Mouse (Mus musculus) urinary bladder, postnatal 0 days (tissue): ENCODE measurements around the gene Olfr113. TPM values are rescaled to one million over a fixed set of nuclear protein-coding genes. Genes with fewer than 3 reads are reported as not detected.

Source experiments
- polyA plus RNA-seq: library from polyadenylated mRNA; unstranded; fragments of >200 nt; fragmentation: Nextera tagmentation; extraction: Ambion mirVana; gene quantifications from 2 replicates; pipeline ENCODE4 v1.2.1, GENCODE M21; 2015

Olfr113 gene
- not detected in 2 replicates for polyA plus RNA-seq

DNA sequence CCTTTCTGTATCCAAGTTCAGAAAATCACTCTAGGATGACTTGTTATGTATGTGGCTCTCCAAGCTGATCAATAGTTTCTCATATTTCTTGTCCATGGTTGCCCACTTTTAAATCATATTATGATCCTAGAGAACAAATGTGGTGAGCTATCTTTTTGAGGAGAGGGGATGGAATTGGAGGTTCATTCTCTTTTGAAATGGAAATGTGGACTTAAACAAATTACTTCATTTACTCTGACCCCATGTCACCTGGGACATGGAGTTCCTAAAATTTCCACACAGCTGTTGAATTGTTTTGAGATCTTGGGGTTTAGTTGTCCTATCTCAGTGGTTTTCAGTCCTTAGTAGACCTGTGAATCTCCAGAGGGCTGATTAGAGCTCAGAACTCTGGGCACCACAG is at the start of gene Olfr113:
Gene Olfr113 (minus strand): TSS at position 101 of the 400 bp plus-strand sequence.

GRCm38 (mm10) chr17:37627009-37627408 is 49.5 kb upstream of the Olfr113 start, which contains the start of the genes Olfr115 and Olfr116:
Olfr115 (minus strand) TSS chr17:37627109.
Olfr116 (minus strand) TSS chr17:37627199.

GRCm38 (mm10) chr17:37592643-37593042 is 15.2 kb upstream of the Olfr113 start, which contains the start of gene Olfr114:
Olfr114 (minus strand) TSS chr17:37592743.

DNA sequence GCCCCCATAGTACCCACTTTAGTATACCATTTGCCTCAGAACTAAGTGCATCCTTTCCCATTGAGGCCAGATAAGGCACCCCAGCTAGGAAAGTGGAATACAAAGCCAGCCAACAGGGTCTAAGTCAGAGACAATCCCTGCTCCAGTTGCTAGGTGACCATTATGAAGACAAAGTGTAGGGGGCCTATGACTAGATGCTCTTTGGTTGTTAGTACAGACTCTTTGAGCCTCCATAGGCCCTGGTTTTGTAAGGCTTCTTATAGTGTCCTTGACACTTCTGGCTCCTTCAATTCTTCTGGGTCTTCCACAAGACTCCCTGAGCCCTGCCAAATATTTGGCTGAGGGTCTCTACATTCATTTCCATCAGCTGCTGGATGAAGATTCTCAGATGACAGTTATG is 8.1 kb downstream of the Olfr113 start, which contains the start of gene Olfr112:
Gene Olfr112 (minus strand): TSS at position 101 of the 400 bp plus-strand sequence.

Other genes starting within 250 kb of the Olfr113 start
- gene Olfr103, start 238.0 kb downstream of the Olfr113 start, polyA plus RNA-seq: not detected in 2 replicates
- gene Olfr104-ps, start 218.1 kb downstream of the Olfr113 start, polyA plus RNA-seq: not detected in 2 replicates
- not detected in 2 replicates for gene Olfr105-ps, start 198.6 kb downstream of the Olfr113 start, polyA plus RNA-seq
- gene Olfr106-ps, start 187.3 kb downstream of the Olfr113 start, polyA plus RNA-seq: not detected in 2 replicates
- not detected in 2 replicates for gene Olfr107, start 178.4 kb downstream of the Olfr113 start, polyA plus RNA-seq
- gene Olfr108, start 132.2 kb downstream of the Olfr113 start, polyA plus RNA-seq: not detected in 2 replicates
- not detected in 2 replicates for gene Olfr109, start 118.7 kb downstream of the Olfr113 start, polyA plus RNA-seq
- not detected in 2 replicates for gene H2-M2, start 94.1 kb downstream of the Olfr113 start, polyA plus RNA-seq
- not detected in 2 replicates for gene Olfr110, start 85.2 kb downstream of the Olfr113 start, polyA plus RNA-seq
- gene Olfr111, start 69.6 kb downstream of the Olfr113 start, polyA plus RNA-seq: not detected in 2 replicates
- gene Olfr112, start 8.2 kb downstream of the Olfr113 start, polyA plus RNA-seq: not detected in 2 replicates
- not detected in 2 replicates for gene Olfr114, start 15.1 kb upstream of the Olfr113 start, polyA plus RNA-seq
- gene Olfr115, start 49.4 kb upstream of the Olfr113 start, polyA plus RNA-seq: not detected in 2 replicates
- not detected in 2 replicates for gene Olfr116, start 49.5 kb upstream of the Olfr113 start, polyA plus RNA-seq
- gene Olfr117, start 86.1 kb upstream of the Olfr113 start, polyA plus RNA-seq: not detected in 2 replicates
- gene Olfr118, start 89.3 kb upstream of the Olfr113 start, polyA plus RNA-seq: not detected in 2 replicates
- not detected in 2 replicates for gene Olfr119, start 118.9 kb upstream of the Olfr113 start, polyA plus RNA-seq
- not detected in 2 replicates for gene Olfr120, start 144.1 kb upstream of the Olfr113 start, polyA plus RNA-seq
- gene Olfr121, start 171.2 kb upstream of the Olfr113 start, polyA plus RNA-seq: not detected in 2 replicates
- gene Olfr122, start 190.9 kb upstream of the Olfr113 start, polyA plus RNA-seq: not detected in 2 replicates
- gene Olfr123, start 215.9 kb upstream of the Olfr113 start, polyA plus RNA-seq: not detected in 2 replicates
- not detected in 2 replicates for gene Olfr124, start 222.2 kb upstream of the Olfr113 start, polyA plus RNA-seq